Mouse (Mus musculus) heart, adult 2 months (tissue): ENCODE results near the gene Rora. TPM values are rescaled to one million over a fixed set of nuclear protein-coding genes. Genes with fewer than 3 reads are reported as not detected.

Experiments
- DNase-seq, 2 experiments: peaks; one replicate each; pipeline ENCODE4 v3.0.0; 2021
- H3K27ac ChIP-seq: fragments of 200-600 bp; 2 replicates; pipeline ENCODE4 v1.8.1; 2022
- H3K27me3 ChIP-seq: fragments of 200-500 bp; 2 replicates; pipeline ENCODE4 v1.6.1; 2012; ENCODE audit warnings: mild to moderate bottlenecking, low read length, inconsistent platforms, mixed read lengths; ENCODE audit not compliant: control insufficient read depth, insufficient read depth
- H3K36me3 ChIP-seq: fragments of 200-500 bp; 2 replicates; pipeline ENCODE4 v1.6.1; 2012; ENCODE audit warnings: low read length, inconsistent platforms; ENCODE audit not compliant: control insufficient read depth, insufficient read depth
- H3K4me1 ChIP-seq: fragments of 200-500 bp; 2 replicates; pipeline ENCODE4 v1.6.1; 2011; ENCODE audit warnings: low read length; ENCODE audit not compliant: control insufficient read depth, insufficient read depth
- H3K4me3 ChIP-seq: fragments of 200-600 bp; 2 replicates; pipeline ENCODE4 v1.8.1; 2022
- H3K79me2 ChIP-seq: fragments of 200-500 bp; replicated peaks from 2 replicates; pipeline ENCODE4 v1.6.1; 2012; ENCODE audit warnings: mild to moderate bottlenecking, inconsistent platforms, low read length, moderate library complexity, mixed read lengths; ENCODE audit not compliant: control insufficient read depth, insufficient read depth
- H3K9ac ChIP-seq: fragments of 200-500 bp; 2 replicates; pipeline ENCODE4 v1.6.1; 2012; ENCODE audit warnings: low read depth, mild to moderate bottlenecking, control low read depth, inconsistent platforms, low read length, mixed read lengths
- CTCF ChIP-seq: fragments of 200-600 bp; IDR thresholded peaks from 2 replicates; pipeline ENCODE4 v1.8.1; 2022; ENCODE audit warnings: antibody characterized with exemption, mild to moderate bottlenecking, moderate library complexity
- EP300 ChIP-seq: fragments of 200-500 bp; IDR thresholded peaks from 2 replicates; pipeline ENCODE4 v1.6.1; 2011; ENCODE audit warnings: low read depth, low read length, control low read depth; ENCODE audit not compliant: insufficient read depth
- POLR2A ChIP-seq: fragments of 200-500 bp; IDR thresholded peaks from 2 replicates; pipeline ENCODE4 v1.6.1; 2011; ENCODE audit warnings: mild to moderate bottlenecking, low read depth, low read length, control low read depth; ENCODE audit not compliant: insufficient read depth
- WGBS: fragments of 180-500 bp; shearing (Covaris S2); methylation state at CpG from one replicate; pipeline ENCODE4 v1.1.7; 2018; 5-methylcytosine and 5-hydroxymethylcytosine counted together
- intact Hi-C: fragments of 180-260 bp; cut with DNase I; formaldehyde crosslinking; loops from one replicate; pipeline ENCODE4 v1.15.1; 2025
- polyA plus RNA-seq: library from polyadenylated mRNA; depleted of rRNA; stranded (reverse); fragments of >200 nt; gene quantifications from 2 replicates; pipeline ENCODE4 v1.2.3, GENCODE M21; 2012
- total RNA-seq, 2 experiments: library from RNA; stranded (reverse); gene quantifications; 2 replicates each; pipeline ENCODE4 v1.2.3; 2021

Gene Rora
- total and polyA plus RNA-seq, 3 experiments = 6.7 to 28.9 (median 21.6) TPM

GRCm38 (mm10) chr9:68710893-68711654 lies 57.5 kb downstream of the Rora start:
- H3K27ac ChIP-seq = peak overlapping the region; percentile 66
- peaks cover 5% of the 10 kb centered on the region for H3K4me1 ChIP-seq
- intact Hi-C loops = loop anchor here (5.0 kb wide), 1 partner anchor 59 kb away; the partner anchor contains the start of gene Rora
- 24% methylated on average over 14 of the region's 14 CpGs for WGBS
- peak overlapping the region; percentile 15; the same call in 1 of the 2 replicates for H3K4me3 ChIP-seq
- DNase-seq = peak; percentile 28 to 39
- H3K36me3 ChIP-seq = peaks cover 2% of the 10 kb centered on the region; the same call in 1 of the 2 replicates
- H3K79me2 ChIP-seq = no peaks in the 10 kb centered on the region
- no peaks in the 10 kb centered on the region for H3K27me3 ChIP-seq
- TF ChIP-seq EP300 = no peak
- TF ChIP-seq CTCF = no peak
- TF ChIP-seq POLR2A = no peak
- no peak overlapping the region; the same call in 1 of the 2 replicates for H3K9ac ChIP-seq

DNA sequence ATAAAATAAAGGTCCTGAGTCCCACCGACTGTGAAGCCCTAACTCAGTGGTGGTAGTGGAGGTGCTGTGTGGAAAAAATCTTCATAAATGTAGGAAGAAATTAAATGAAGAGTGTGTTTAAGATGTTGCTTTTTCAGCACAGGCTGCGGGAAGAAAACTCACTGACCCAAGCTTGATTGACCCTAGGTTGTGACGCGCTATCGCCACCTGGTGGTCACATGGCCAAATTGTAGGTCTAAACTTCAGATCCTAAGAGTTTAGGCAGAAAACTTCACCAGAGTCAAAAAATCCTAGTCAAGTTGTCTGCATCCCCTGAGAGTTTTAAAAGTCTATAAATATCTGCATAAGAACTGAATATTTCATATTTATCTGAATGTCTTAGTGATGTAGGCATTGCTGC lies 63.4 kb downstream of the Rora start:
- peak; percentile 35 to 62 for DNase-seq

DNA sequence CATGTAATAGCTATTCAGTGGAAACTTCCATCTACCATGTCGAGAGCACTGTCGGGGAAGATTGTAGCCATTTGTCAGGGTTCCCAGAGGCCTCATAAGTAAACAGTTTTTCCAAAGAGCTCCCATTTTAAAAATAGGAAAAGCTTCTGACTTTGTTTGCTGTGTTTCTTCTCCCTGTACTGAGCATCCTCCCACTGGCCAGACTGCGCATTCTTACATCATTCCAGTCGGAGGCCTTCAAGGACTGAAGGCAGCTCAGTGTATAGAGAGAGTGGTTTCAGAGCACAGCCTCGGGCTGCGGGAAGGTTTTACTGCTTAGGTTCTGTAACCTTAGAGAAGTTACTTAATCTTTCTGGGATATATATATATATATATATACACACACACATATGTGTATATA lies 64.8 kb downstream of the Rora start:
- H3K79me2 ChIP-seq = no peaks in the 10 kb centered on the region
- TF ChIP-seq POLR2A = no peak
- no peak for TF ChIP-seq EP300
- no peak for TF ChIP-seq CTCF
- no peak overlapping the region for H3K27ac ChIP-seq
- peaks cover 3% of the 10 kb centered on the region for H3K4me1 ChIP-seq
- no peaks in the 10 kb centered on the region for H3K36me3 ChIP-seq
- no peak overlapping the region for H3K4me3 ChIP-seq
- H3K9ac ChIP-seq = no peak overlapping the region
- DNase-seq = no peak
- intact Hi-C loops = no loop called here
- 88% methylated on average over 6 of the region's 6 CpGs for WGBS
- no peaks in the 10 kb centered on the region for H3K27me3 ChIP-seq

More for the DNA sequence above, 63.4 kb downstream of the Rora start:
- Histone ChIP-seq H3K4me1 (peaks cover 1% of the 10 kb centered on the region; the same call in 1 of the 2 replicates), H3K4me3 (no peak overlapping the region), H3K36me3 (no peaks in the 10 kb centered on the region), H3K27ac (no peak overlapping the region), H3K9ac (no peak overlapping the region), H3K79me2 (no peaks in the 10 kb centered on the region), H3K27me3 (no peaks in the 10 kb centered on the region)
- WGBS = 13% methylated on average over 5 of the region's 5 CpGs
- TF ChIP-seq EP300 (0 out of 2 replicates have a peak, but pooled peaks have one; percentile 53), POLR2A (no peak), CTCF (peak; percentile 90)
- intact Hi-C loops = loop anchor here (1.0 to 2.0 kb wide), 2 partner anchors 463 to 700 kb away; no protein-coding TSS in a partner anchor

DNA sequence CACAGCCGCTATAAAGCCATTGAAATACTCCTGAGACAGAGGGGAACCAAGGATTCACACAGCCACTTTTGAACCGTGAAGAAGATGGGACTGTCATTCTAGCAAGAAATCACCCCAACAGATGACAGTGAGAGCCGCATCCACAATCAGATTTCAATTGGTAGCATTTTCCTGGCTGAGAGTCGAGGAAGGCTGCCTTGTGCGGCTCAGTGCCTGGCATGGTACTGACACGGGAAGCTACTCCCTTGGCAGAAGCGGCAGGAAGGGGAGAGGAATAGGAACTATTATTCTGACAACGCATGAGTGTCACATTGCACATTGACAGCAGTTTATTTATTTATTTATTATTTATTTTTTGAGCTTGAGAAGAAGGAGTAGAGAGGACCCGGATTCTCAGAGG lies 65.7 kb downstream of the Rora start:
- H3K36me3 ChIP-seq = 0 out of 2 replicates have a peak, but pooled peaks cover under 1% of the 10 kb centered on the region
- H3K9ac ChIP-seq = no peak overlapping the region
- H3K27me3 ChIP-seq = no peaks in the 10 kb centered on the region
- 70% methylated on average over 9 of the region's 9 CpGs for WGBS
- H3K4me1 ChIP-seq = peaks cover 5% of the 10 kb centered on the region
- TF ChIP-seq POLR2A = no peak
- TF ChIP-seq CTCF = no peak
- TF ChIP-seq EP300 = no peak
- intact Hi-C loops = no loop called here
- DNase-seq = no peak
- no peak overlapping the region for H3K4me3 ChIP-seq
- no peaks in the 10 kb centered on the region for H3K79me2 ChIP-seq
- H3K27ac ChIP-seq = no peak overlapping the region

- Histone ChIP-seq H3K79me2 (no peaks in the 10 kb centered on the region), H3K27me3 (no peaks in the 10 kb centered on the region), H3K27ac (no peak overlapping the region), H3K9ac (no peak overlapping the region), H3K4me3 (no peak overlapping the region), H3K36me3 (0 out of 2 replicates have a peak, but pooled peaks cover 2% of the 10 kb centered on the region), H3K4me1 (peaks cover 18% of the 10 kb centered on the region)
- peak; percentile 54 to 61 for DNase-seq
- no peak for TF ChIP-seq EP300
- TF ChIP-seq POLR2A = no peak
- no peak for TF ChIP-seq CTCF
- WGBS = 47% methylated on average over 8 of the region's 8 CpGs
- intact Hi-C loops = loop anchor here (2.0 to 5.0 kb wide), 3 partner anchors 83 to 708 kb away; no protein-coding TSS in a partner anchor
Measured at GRCm38 (mm10) chr9:68724636-68725285, 71.2 kb downstream of the Rora start.
